Mouse (Mus musculus) limb, embryonic 15.5 days (tissue): ENCODE measurements around the gene Babam2. TPM values are rescaled to one million over a fixed set of nuclear protein-coding genes. Genes with fewer than 3 reads are reported as not detected.
"Not testable (repeated sequence)": the region's sequence is repeated elsewhere in the genome, so short reads cannot be mapped to it uniquely, and the experiment has no call there.

ENCODE experiments used
- ATAC-seq: fragments of 200-750 bp; cut with Nextera tagmentation; 2 replicates; pipeline ENCODE4 v1.8.0; 2017; ENCODE audit warnings: low read depth, moderate TSS enrichment; ENCODE audit not compliant: insufficient number of reproducible peaks, low FRiP score, low TSS enrichment
- H3K27ac ChIP-seq: fragments of 300-500 bp; sonication (generic); 2 replicates; pipeline ENCODE4 v1.5.1; 2015; ENCODE audit warnings: moderate library complexity, mild to moderate bottlenecking, inconsistent platforms
- H3K27me3 ChIP-seq: fragments of 300-500 bp; sonication (generic); 2 replicates; pipeline ENCODE4 v1.6.1; 2015; ENCODE audit warnings: inconsistent platforms
- H3K36me3 ChIP-seq: fragments of 300-500 bp; sonication (generic); 2 replicates; pipeline ENCODE4 v1.6.1; 2015; ENCODE audit warnings: inconsistent platforms
- H3K4me1 ChIP-seq: fragments of 300-500 bp; sonication (generic); 2 replicates; pipeline ENCODE4 v1.6.1; 2015; ENCODE audit warnings: inconsistent platforms
- H3K4me2 ChIP-seq: fragments of 300-500 bp; sonication (generic); 2 replicates; pipeline ENCODE4 v1.6.1; 2015; ENCODE audit warnings: mild to moderate bottlenecking, inconsistent platforms
- H3K4me3 ChIP-seq: fragments of 300-500 bp; sonication (generic); 2 replicates; pipeline ENCODE4 v1.5.1; 2015; ENCODE audit warnings: mild to moderate bottlenecking, inconsistent platforms
- H3K9ac ChIP-seq: fragments of 300-500 bp; sonication (generic); 2 replicates; pipeline ENCODE4 v1.6.1; 2015; ENCODE audit warnings: inconsistent platforms
- H3K9me3 ChIP-seq: fragments of 300-500 bp; sonication (generic); 2 replicates; pipeline ENCODE4 v1.6.1; 2016; ENCODE audit warnings: inconsistent platforms
- whole genome bisulfite sequencing: fragments of 180-500 bp; shearing (Covaris S2); methylation state at CpG from one replicate; pipeline ENCODE4 v1.1.7; 2015; 5-methylcytosine and 5-hydroxymethylcytosine counted together
- polyA plus RNA-seq: library from polyadenylated mRNA; unstranded; fragments of >200 nt; fragmentation: Nextera tagmentation; extraction: Ambion mirVana; gene quantifications from 2 replicates; pipeline ENCODE4 v1.2.1, GENCODE M21; 2015

Babam2 gene
- polyA plus RNA-seq, 1 experiment from 2014 or later = 50.5 TPM

DNA sequence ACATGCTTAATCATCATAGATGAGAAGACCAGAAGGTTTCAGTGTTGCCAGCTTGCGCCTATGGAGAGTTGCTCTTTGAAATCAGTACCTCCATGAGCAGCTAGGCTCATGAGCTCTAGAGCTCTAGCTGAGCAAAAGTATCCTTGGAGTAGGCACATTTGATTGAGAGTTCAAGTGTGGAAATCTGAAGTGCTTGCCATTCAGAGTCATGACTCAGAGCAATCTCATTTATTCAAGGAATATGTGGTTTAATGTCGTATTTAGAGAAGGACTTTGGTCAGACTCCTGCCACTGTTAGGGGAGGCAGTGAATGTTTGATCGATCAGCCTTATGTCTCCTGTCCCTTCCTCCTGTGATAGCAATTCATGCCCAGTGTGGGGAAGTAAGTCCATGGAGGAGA is 147.4 kb downstream of the Babam2 start:
- Histone ChIP-seq H3K27ac (no peak overlapping the region), H3K4me2 (no peak overlapping the region), H3K9ac (no peak overlapping the region), H3K4me3 (no peak overlapping the region), H3K36me3 (no peaks in the 10 kb centered on the region), H3K4me1 (no peaks in the 10 kb centered on the region), H3K9me3 (no peaks in the 10 kb centered on the region), H3K27me3 (no peaks in the 10 kb centered on the region)
- WGBS = 95% methylated on average over 3 of the region's 3 CpGs
- no peak for ATAC-seq

DNA sequence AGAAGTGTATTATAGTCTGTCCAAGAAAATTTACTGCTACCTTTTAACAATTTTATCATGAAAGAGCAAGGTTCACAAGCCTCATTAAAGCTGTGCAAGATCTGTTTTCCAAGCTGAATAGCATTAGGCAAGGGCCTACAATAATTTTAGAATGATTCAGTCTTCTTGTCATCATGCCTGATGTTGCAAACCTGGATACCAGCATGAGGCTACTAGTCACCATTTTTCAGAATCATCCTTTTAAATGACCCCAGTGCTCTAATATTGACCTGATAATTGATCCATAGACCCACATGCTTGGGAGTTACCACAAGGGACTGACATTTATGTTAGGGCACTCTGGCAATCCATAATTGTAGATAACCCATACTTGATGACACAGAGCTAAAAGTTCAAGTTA is 149.5 kb downstream of the Babam2 start:
- H3K27me3 ChIP-seq = no peaks in the 10 kb centered on the region
- H3K27ac ChIP-seq = no peak overlapping the region
- no peak overlapping the region for H3K4me2 ChIP-seq
- ATAC-seq = no peak
- no peaks in the 10 kb centered on the region for H3K9me3 ChIP-seq
- H3K36me3 ChIP-seq = no peaks in the 10 kb centered on the region
- no peak overlapping the region for H3K9ac ChIP-seq
- no peaks in the 10 kb centered on the region for H3K4me1 ChIP-seq
- H3K4me3 ChIP-seq = no peak overlapping the region

DNA sequence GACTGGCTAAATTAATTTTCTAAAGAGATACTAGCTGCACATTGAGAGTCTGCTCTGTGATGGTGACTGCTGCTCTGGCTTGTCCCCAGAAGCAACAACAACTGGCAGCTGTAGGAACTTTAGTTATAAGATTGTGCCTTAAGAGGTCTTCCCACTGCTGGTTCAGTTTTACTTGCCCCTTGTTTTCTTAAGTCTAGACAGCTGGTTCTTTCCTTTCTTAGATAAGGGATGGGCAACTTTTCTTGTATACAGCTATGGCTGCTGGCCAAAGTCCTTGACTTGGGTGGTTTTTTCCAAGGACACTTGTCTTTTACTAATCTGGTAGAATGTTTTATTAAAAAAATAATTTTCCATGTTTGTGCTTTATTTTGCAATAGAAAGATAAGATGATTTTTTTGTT is 151.5 kb downstream of the Babam2 start:
- no peak for ATAC-seq
- H3K36me3 ChIP-seq = no peaks in the 10 kb centered on the region
- no peak overlapping the region for H3K9ac ChIP-seq
- no peak overlapping the region for H3K4me3 ChIP-seq
- no peak overlapping the region for H3K27ac ChIP-seq
- no peaks in the 10 kb centered on the region for H3K9me3 ChIP-seq
- no peak overlapping the region for H3K4me2 ChIP-seq
- H3K4me1 ChIP-seq = no peaks in the 10 kb centered on the region
- no peaks in the 10 kb centered on the region for H3K27me3 ChIP-seq

DNA sequence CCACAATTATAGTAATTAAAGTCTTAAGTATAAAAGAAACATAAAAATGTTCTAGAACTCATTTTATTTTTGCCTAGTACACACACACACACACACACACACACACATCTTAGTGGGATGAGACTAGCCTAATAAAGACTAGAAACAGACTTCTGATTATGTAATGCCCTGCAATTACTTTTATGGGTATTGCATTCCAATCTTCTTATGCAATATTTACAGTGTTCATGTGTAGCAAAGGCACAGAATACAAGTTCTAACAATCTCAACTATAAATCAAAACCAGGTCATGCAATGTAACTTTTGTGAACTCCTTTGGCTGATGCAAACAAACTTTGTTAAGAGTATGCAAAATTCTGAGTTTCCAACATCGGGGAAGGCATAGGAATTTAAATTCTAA is 155.3 kb downstream of the Babam2 start:
- WGBS = 53% methylated on average over 1 of the region's 1 CpGs
- no peak for ATAC-seq

DNA sequence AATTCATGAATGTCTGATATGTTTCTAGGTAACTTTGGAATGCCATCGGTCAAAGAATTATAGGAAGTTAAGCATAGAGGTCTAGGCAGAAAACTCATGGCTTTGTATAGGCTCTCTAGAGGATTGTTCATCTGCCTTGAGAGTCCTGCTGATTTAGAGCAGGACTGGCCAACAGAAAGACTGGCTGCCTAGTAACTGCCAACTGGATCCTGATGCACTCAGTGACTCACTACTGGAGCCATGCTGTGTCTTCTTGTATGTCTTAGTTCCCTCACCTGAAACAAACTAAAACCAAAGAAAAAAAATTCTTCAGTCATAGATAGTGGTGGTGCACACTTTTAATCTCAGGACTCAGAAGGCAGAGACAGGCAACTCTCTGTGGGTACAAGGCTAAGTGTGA is 156.3 kb downstream of the Babam2 start:
- H3K4me3 ChIP-seq = no peak overlapping the region
- ATAC-seq = no peak
- 92% methylated on average over 1 of the region's 1 CpGs for WGBS
- no peaks in the 10 kb centered on the region for H3K36me3 ChIP-seq
- H3K4me2 ChIP-seq = no peak overlapping the region
- H3K9ac ChIP-seq = no peak overlapping the region
- no peaks in the 10 kb centered on the region for H3K9me3 ChIP-seq
- no peak overlapping the region for H3K27ac ChIP-seq
- no peaks in the 10 kb centered on the region for H3K27me3 ChIP-seq
- H3K4me1 ChIP-seq = no peaks in the 10 kb centered on the region

More for the DNA sequence above, 155.3 kb downstream of the Babam2 start:
- Histone ChIP-seq H3K4me1 (no peaks in the 10 kb centered on the region), H3K27ac (no peak overlapping the region), H3K27me3 (no peaks in the 10 kb centered on the region), H3K4me2 (no peak overlapping the region), H3K9me3 (no peaks in the 10 kb centered on the region), H3K36me3 (no peaks in the 10 kb centered on the region), H3K4me3 (no peak overlapping the region), H3K9ac (no peak overlapping the region)

DNA sequence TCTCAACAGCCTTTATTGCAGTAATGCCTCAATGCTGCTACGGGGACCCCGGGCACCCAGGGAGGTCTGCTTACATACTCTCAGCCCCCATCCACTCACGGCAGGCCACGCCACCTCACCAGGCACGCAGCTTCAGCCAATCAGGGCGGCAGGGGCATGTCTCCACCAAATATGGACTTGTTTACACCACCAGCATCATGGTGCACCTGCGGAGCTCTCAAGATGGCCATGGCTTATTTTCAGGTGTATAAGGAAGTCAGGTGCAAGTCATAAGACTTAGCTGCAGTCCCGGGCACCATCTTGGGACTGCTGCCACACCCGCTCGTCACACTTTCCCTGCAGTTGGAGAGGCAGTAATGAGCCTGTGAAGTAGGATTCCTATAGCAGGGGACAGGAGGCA is 161.4 kb downstream of the Babam2 start:
- H3K4me1 ChIP-seq, H3K9ac ChIP-seq, H3K4me2 ChIP-seq, H3K9me3 ChIP-seq, H3K4me3 ChIP-seq, H3K36me3 ChIP-seq, ATAC-seq, H3K27ac ChIP-seq, H3K27me3 ChIP-seq: not testable (repeated sequence)
- 74% methylated on average over 10 of the region's 10 CpGs for WGBS

DNA sequence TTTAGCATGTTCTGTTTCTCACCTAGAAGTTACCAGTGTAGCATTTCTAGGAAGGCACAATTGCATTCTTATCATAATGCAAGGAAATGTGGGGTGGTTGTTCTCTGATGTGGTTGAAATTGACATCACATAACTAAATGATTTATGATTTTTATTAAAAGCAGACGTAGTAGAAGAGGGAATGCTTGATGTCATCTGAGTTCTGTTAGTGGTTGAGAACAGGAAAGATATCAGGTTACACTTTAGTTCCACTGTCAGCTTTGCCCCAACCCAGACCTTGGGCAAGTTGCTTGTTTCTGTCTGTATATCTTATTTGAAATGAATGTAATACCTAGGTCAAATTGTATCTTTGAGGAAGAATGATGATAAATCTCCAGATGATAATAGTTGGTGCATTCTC is 162.9 kb downstream of the Babam2 start:
- Histone ChIP-seq H3K4me3 (no peak overlapping the region), H3K27ac (no peak overlapping the region), H3K4me1 (no peaks in the 10 kb centered on the region), H3K36me3 (no peaks in the 10 kb centered on the region), H3K9me3 (no peaks in the 10 kb centered on the region), H3K4me2 (no peak overlapping the region), H3K27me3 (no peaks in the 10 kb centered on the region), H3K9ac (no peak overlapping the region)
- WGBS = 22% methylated on average over 1 of the region's 1 CpGs
- no peak for ATAC-seq

DNA sequence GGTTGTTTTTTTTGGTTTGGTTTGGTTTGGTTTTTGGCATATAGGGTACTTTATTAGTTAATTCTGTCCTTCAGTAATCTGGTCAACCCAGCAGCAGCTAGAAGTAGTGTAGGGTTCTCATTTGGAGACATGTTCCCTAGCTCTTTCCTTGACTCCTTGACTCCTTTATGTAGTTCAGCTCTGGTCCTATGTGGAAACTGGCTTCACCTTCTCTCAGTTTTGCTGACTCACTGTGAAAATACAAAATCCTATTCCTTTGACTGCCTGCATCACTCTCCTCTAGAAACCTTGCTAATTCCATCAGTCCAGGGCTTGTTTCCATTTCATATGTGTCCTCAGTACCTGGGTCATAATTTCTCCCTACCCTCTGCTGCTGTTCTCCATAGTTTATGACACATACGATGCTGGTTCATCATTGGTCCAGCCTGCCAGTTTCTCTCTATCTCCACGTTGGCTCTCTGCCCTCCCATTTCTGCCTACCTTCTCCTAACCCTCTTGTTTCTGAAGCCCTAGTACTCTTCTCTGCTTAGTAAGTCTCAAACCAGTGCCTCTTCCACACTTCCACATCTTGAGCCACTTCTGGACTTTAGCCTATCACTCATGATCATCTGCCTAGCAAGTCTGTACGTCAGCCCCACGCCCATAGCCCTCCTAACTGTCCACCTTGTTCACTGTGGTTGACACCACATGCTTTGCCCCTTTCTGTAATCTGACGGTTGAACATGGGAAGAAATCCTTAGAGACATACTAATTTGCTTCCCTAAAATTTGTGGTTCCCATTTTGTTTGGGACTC is 163.5 kb downstream of the Babam2 start:
- Histone ChIP-seq H3K9ac (no peak overlapping the region), H3K9me3 (no peaks in the 10 kb centered on the region), H3K4me1 (no peaks in the 10 kb centered on the region), H3K4me3 (no peak overlapping the region), H3K4me2 (no peak overlapping the region), H3K36me3 (no peaks in the 10 kb centered on the region), H3K27me3 (no peaks in the 10 kb centered on the region), H3K27ac (no peak overlapping the region)
- no peak for ATAC-seq
- WGBS = 84% methylated on average over 5 of the region's 5 CpGs

DNA sequence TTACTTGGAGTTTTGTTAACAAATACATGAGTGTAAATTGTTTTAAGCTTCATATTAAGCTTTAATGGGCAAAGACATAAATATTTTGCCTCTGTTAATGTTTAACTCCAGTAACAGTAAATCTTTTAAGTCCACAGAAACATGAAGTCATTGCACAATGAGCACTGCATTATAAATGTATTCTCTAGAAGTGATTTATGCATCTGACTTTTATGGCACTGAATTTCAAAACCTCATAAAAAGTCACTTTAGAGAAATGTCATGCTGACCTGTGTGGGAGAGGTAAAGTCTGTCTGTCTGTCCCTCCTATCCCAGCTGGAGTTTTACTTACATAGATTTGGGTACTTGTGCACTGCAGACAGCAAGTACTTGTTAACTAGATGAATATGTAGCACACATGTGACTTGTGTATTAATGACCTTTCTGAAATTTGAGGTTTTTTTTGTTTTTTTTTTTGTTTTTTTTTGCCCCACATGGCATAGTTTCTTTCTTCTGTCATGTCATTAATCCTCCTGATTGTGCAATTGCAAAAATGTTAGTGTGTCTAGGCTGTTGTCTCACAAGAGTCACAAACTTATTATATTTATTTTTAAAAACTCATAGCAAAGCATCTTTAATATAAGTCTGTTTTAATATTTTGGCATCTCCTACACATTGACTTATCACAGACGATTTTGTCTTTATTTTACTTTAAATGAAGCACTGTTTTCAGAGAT is 165.4 kb downstream of the Babam2 start:
- Histone ChIP-seq H3K9me3 (no peaks in the 10 kb centered on the region), H3K27me3 (no peaks in the 10 kb centered on the region), H3K4me3 (no peak overlapping the region), H3K4me2 (no peak overlapping the region), H3K36me3 (no peaks in the 10 kb centered on the region), H3K27ac (no peak overlapping the region), H3K4me1 (no peaks in the 10 kb centered on the region), H3K9ac (no peak overlapping the region)
- 74% methylated on average over 1 of the region's 1 CpGs for WGBS
- no peak for ATAC-seq

DNA sequence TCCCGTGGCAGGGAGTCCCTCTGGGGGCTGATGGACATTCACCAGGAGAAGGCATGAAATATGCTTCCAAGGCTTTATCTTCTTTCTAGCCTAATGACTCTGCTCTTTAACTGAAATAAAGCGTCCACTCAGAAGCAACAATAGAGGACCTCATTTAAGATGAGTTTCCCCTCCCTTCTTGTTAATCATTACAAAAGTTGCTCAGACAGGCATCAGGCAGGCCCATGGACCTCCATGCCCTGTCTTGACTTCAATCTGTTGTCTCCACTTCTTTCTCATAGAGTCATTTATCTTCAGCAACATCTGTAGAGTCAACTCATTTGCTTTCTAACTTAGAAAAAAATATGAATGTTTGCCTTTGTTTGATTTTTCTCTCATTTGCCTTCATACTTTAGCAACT is 166.6 kb downstream of the Babam2 start:
- Histone ChIP-seq H3K9ac (no peak overlapping the region), H3K36me3 (no peaks in the 10 kb centered on the region), H3K9me3 (no peaks in the 10 kb centered on the region), H3K27me3 (no peaks in the 10 kb centered on the region), H3K4me3 (no peak overlapping the region), H3K4me2 (no peak overlapping the region), H3K27ac (no peak overlapping the region), H3K4me1 (no peaks in the 10 kb centered on the region)
- no peak for ATAC-seq
- 69% methylated on average over 2 of the region's 2 CpGs for WGBS

DNA sequence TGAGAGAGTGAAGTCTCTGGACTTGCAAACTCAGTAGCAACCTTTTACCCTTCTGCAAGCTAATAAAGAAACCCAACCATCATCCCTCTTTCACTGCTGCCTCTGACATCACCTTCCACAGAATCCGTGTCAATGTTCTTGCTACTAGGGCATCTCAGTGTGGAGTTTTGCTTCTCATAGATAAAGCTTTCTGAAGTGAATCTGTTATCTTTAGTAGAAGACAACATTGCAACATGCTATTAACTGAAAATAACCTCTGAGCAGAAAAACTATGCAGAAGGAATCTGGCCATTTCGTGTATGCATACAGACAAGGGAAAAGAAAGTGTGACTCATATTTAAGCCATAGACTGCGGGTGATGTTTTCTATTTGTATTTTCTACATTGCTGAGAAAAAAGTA is 168.6 kb downstream of the Babam2 start:
- WGBS = 74% methylated on average over 3 of the region's 3 CpGs

DNA sequence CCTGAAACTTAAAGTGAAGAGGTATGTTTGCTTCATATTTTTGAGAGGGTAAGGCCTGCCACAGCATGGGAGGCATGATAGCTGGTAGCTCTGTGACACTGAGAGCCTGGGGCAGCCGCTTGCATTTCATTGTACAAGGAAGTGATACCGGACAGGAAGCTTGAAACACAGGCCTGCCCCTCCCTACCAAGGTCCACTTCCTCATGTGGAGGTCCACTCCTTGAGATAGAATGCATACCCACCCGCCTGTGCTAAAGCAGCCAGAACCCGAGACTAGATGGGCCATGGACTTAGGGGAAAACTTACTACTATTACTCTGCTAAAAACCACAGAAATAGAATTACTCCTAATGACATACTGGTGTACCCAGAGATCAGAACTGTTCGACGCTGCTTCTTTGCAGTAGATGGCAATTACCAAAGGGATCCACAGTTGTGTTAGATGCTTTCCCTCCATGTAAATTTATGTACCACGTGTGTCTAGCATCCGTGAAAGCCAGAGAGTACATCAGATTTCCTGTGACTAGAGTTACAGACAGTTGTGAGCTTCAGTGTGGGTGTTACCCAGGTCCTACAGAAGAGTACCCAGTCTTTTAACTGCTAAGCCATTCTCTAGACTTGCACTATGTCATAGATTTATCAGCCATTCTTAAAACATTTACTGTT is 173.5 kb downstream of the Babam2 start:
- Histone ChIP-seq H3K27ac (no peak overlapping the region), H3K4me2 (no peak overlapping the region), H3K4me1 (0 out of 2 replicates have a peak, but pooled peaks cover 4% of the 10 kb centered on the region), H3K36me3 (no peaks in the 10 kb centered on the region), H3K9me3 (no peaks in the 10 kb centered on the region), H3K4me3 (no peak overlapping the region), H3K9ac (no peak overlapping the region), H3K27me3 (no peaks in the 10 kb centered on the region)
- no peak for ATAC-seq
- WGBS = 78% methylated on average over 8 of the region's 8 CpGs

More for the DNA sequence above, 168.6 kb downstream of the Babam2 start:
- H3K27ac ChIP-seq = no peak overlapping the region
- no peaks in the 10 kb centered on the region for H3K9me3 ChIP-seq
- H3K27me3 ChIP-seq = no peaks in the 10 kb centered on the region
- no peak overlapping the region for H3K9ac ChIP-seq
- no peaks in the 10 kb centered on the region for H3K36me3 ChIP-seq
- no peak overlapping the region for H3K4me3 ChIP-seq
- no peaks in the 10 kb centered on the region for H3K4me1 ChIP-seq
- H3K4me2 ChIP-seq = no peak overlapping the region
- ATAC-seq = no peak
